Mouse (Mus musculus): ENCODE results near the gene Gm10842.

- TF ChIP-seq CTCF (IDR thresholded peaks at IDR 0.05; ENCODE audit: low read depth, low read length) (no peak), TAL1 (conservative IDR thresholded peaks at IDR 0.05; ENCODE audit: low read depth, low read length) (no peak), GATA1 (IDR thresholded peaks at IDR 0.05; ENCODE audit: borderline replicate concordance, low read length) (no peak), GATA2 (IDR thresholded peaks at IDR 0.05; ENCODE audit: borderline replicate concordance, low read depth, low read length) (no peak)
Measured at GRCm38 (mm10) chr11:105159673-105160360, 13.1 kb downstream of the Gm10842 start.
